Mouse (Mus musculus): ENCODE data around the gene Rbms3. TPM values are rescaled to one million over a fixed set of nuclear protein-coding genes. Genes with fewer than 3 reads are reported as not detected.
A peak's percentile ranks its signal among the peaks of the same experiment; 100 is the strongest.

The Rbms3 gene
- polyA plus RNA-seq, 1 experiment from 2014 or later, result 127 TPM

DNA sequence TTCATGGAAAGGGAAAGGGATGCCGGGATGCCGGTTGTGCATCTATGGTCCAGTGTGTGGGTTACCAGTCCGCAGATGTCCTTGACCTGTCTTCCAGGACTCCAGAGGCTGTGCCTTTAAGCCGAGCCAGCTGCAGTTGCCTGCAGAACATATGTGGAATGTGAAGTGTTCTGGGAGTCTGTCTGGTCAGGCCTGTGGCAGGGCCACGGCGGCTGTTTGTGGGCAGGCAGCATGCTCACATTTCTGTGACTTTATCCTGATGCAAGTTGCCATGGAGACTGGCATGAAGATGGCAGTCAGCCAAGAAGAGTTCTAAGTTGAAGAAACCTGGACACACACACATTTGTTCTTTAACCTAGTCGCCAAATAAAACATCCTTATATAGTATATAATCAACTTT is 187.1 kb downstream of the Rbms3 start:
- H3K27ac ChIP-seq (replicated peaks), result no peak overlapping the region
- no peaks in the 10 kb centered on the region for H3K27me3 ChIP-seq
- no peak for ATAC-seq (ENCODE audit: low read depth)

DNA sequence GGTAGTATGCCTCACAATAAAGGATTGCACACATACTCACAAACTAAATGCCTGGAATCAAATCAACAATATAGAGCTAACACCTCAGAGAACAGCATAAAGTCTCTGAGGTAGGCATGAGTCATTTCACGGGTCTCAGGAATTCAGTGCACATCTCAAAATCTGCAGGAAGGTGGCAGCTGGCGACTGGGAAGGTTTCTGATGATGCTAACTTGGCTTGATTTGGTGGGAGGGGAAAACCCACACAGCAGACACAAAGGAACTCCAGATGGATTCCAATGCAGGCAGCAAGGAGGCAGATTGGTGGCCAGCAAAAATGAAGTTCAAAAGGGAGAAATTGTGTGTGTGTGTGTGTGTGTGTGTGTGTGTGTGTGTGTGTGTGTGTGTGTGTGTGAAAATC is 193.9 kb downstream of the Rbms3 start:
- no peaks in the 10 kb centered on the region for H3K4me1 ChIP-seq (replicated peaks)
- WGBS, result 67% methylated on average over 2 of the region's 2 CpGs
- H3K9ac ChIP-seq, result no peak overlapping the region
- ATAC-seq (ENCODE audit: low read depth), result no peak
- no peak overlapping the region for H3K4me2 ChIP-seq
- H3K27ac ChIP-seq (replicated peaks), result no peak overlapping the region
- no peaks in the 10 kb centered on the region for H3K36me3 ChIP-seq
- H3K4me3 ChIP-seq, result no peak overlapping the region
- H3K27me3 ChIP-seq, result no peaks in the 10 kb centered on the region
- H3K9me3 ChIP-seq, result peaks cover 4% of the 10 kb centered on the region; the same call in 1 of the 2 replicates

More for the DNA sequence above, 187.1 kb downstream of the Rbms3 start:
- H3K4me3 ChIP-seq, result no peak overlapping the region
- 67% methylated on average over 7 of the region's 7 CpGs for WGBS
- H3K9me3 ChIP-seq, result no peaks in the 10 kb centered on the region
- no peak overlapping the region for H3K4me2 ChIP-seq
- H3K4me1 ChIP-seq (replicated peaks), result peaks cover 3% of the 10 kb centered on the region; the same call in 1 of the 2 replicates
- no peak overlapping the region for H3K9ac ChIP-seq
- H3K36me3 ChIP-seq, result no peaks in the 10 kb centered on the region

DNA sequence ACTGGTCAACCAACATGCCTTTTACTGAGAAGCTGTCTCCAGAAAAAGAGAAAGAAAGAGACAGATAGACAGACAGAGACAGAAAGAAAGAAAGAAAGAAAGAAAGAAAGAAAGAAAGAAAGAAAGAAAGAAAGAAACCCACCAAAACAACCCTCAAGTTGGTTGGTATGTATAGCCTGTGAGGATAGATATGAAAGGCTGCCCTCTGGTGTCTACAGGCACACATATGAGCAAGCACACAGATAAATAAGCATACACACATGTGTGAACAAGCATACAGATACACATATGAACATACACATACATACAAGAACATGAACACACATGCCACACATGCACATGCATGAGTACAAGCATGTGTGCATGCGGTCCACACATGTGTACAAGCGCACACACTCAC is 199.0 kb downstream of the Rbms3 start:
- Histone ChIP-seq H3K4me3 (no peak overlapping the region), H3K9ac (no peak overlapping the region), H3K36me3 (no peaks in the 10 kb centered on the region), H3K9me3 (peaks cover 4% of the 10 kb centered on the region; the same call in 1 of the 2 replicates), H3K4me2 (no peak overlapping the region), H3K4me1 (replicated peaks) (no peaks in the 10 kb centered on the region), H3K27me3 (no peaks in the 10 kb centered on the region), H3K27ac (replicated peaks) (no peak overlapping the region)
- WGBS, result 90% methylated on average over 2 of the region's 2 CpGs
- no peak for ATAC-seq (ENCODE audit: low read depth)

DNA sequence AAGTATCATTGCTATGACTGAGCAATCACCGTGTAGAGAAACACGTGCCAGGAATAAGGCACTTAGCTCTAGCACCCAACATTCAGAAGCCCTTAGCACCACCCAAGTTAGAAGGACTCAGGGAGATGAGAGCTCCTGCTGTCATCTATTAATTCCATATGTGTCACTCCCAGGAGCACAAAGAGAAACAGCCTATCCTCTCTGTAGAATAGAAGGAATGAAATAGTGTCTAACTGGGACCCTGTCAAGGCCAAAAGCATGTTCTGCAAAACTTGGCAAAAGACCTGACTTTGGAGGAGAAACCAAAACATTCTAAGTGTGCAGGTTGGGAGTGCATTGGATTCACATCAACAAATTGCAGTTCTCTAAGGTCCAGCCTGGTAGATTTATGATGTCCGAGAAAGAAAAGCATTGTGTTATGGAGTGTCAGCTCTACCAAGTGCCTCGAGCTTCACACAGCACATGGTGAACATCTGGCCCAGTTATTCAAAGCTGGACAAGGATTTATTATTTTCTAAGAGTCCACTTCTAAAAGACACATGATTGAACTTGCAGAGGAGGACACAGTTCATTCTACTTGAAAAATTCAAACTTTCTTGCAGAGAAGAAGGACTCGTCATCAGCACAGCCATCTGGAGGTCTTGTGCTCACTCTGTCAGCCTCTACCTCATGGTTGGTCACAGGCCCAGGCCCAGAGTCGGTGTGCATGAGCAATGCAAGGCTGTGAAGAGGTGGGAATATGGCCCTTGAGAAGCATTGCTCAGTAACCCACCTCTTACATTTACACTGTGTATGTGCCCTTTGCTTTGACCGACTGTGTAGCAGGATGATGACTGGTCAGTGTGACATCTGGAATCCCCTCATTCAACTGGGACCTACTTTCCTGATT is 200.3 kb downstream of the Rbms3 start:
- H3K27me3 ChIP-seq, result no peaks in the 10 kb centered on the region
- no peak overlapping the region for H3K27ac ChIP-seq (replicated peaks)
- H3K4me1 ChIP-seq (replicated peaks), result no peaks in the 10 kb centered on the region
- no peak for ATAC-seq (ENCODE audit: low read depth)
- no peak overlapping the region for H3K9ac ChIP-seq
- no peaks in the 10 kb centered on the region for H3K9me3 ChIP-seq
- WGBS, result 74% methylated on average over 7 of the region's 7 CpGs
- no peak overlapping the region for H3K4me2 ChIP-seq
- no peak overlapping the region for H3K4me3 ChIP-seq
- no peaks in the 10 kb centered on the region for H3K36me3 ChIP-seq

DNA sequence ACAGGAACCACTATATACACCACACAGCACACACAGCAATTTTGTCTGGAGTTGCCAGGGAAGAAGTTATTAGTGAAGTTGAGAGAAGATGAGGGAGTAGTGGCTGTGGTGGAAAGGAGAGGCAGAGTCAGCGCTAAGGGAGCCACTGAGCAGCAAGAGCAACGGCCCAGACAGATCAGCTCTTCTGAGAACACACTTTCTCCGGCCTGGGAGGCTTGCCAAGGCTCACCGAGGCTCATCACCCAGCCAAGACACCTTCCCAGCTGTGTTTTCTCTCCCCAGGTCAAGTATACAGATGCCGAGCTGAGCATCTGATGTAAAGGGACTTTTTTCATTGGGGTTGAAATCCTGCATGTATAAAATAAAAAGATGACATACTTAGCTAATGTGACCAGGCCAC is 206.5 kb downstream of the Rbms3 start:
- no peak for ATAC-seq (ENCODE audit: low read depth)
- H3K9me3 ChIP-seq, result no peaks in the 10 kb centered on the region

DNA sequence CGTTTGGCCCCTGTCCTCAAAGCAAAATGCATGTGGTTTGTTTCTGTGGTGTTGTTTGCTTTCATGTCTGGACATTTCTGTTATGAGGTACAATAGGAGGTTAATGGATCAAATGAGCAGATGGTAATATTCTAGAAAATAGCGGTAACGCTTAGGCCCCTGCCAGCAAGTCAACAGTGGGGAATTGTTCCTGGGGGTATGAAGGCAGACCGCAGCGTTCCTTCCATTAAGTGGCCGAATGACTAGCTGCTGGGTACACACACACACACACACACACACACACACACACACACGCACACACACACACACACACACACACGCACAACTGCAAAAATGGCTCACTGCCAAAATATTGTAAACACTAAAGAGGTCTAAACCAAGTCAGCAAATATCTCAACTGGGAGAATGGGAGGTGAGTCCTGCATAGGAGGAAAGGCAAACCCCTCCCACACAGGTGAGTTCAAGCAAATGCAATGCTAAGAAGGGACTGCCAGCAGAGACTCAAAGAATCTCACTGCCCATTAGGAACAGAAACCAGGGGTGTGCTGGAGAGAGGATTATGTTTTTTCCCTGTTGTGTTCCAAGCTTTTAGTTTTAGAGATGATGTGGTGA is 209.7 kb downstream of the Rbms3 start:
- no peaks in the 10 kb centered on the region for H3K9me3 ChIP-seq
- 70% methylated on average over 8 of the region's 8 CpGs for WGBS
- H3K4me3 ChIP-seq, result no peak overlapping the region
- H3K36me3 ChIP-seq, result no peaks in the 10 kb centered on the region
- no peak overlapping the region for H3K4me2 ChIP-seq
- peaks cover 7% of the 10 kb centered on the region; the same call in 1 of the 2 replicates for H3K4me1 ChIP-seq (replicated peaks)
- no peak for ATAC-seq (ENCODE audit: low read depth)
- no peaks in the 10 kb centered on the region for H3K27me3 ChIP-seq
- H3K27ac ChIP-seq (replicated peaks), result no peak overlapping the region
- no peak overlapping the region for H3K9ac ChIP-seq

More for the DNA sequence above, 206.5 kb downstream of the Rbms3 start:
- H3K27ac ChIP-seq (replicated peaks), result no peak overlapping the region
- 69% methylated on average over 5 of the region's 5 CpGs for WGBS
- H3K4me2 ChIP-seq, result no peak overlapping the region
- H3K4me1 ChIP-seq (replicated peaks), result peaks cover 7% of the 10 kb centered on the region; the same call in 1 of the 2 replicates
- no peak overlapping the region for H3K9ac ChIP-seq
- no peaks in the 10 kb centered on the region for H3K27me3 ChIP-seq
- H3K4me3 ChIP-seq, result no peak overlapping the region
- H3K36me3 ChIP-seq, result no peaks in the 10 kb centered on the region

DNA sequence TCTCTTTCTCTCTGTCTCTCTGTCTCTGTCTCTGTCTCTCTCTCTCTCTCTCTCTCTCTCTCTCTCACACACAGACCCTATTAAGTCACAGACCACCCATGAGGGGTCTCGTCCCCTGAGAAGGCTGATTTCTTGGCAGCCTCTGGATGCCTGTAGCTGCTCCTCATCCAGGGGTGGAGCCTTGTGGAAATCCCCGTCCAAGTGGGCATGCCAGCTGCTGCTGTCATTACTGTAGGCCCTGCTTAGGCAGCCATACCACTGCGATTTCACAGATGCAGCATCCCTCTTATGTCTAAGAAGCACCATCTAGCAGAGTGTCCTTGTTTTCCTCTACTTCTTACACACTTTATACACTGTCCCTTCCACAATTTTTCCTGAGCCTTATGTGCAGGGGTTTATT is 216.5 kb downstream of the Rbms3 start:
- Histone ChIP-seq H3K4me3 (no peak overlapping the region), H3K27me3 (no peaks in the 10 kb centered on the region), H3K27ac (replicated peaks) (no peak overlapping the region), H3K4me2 (no peak overlapping the region), H3K9me3 (no peaks in the 10 kb centered on the region), H3K36me3 (no peaks in the 10 kb centered on the region), H3K4me1 (replicated peaks) (no peaks in the 10 kb centered on the region; the same call in 1 of the 2 replicates), H3K9ac (no peak overlapping the region)
- 37% methylated on average over 3 of the region's 3 CpGs for WGBS
- ATAC-seq (ENCODE audit: low read depth), result no peak

DNA sequence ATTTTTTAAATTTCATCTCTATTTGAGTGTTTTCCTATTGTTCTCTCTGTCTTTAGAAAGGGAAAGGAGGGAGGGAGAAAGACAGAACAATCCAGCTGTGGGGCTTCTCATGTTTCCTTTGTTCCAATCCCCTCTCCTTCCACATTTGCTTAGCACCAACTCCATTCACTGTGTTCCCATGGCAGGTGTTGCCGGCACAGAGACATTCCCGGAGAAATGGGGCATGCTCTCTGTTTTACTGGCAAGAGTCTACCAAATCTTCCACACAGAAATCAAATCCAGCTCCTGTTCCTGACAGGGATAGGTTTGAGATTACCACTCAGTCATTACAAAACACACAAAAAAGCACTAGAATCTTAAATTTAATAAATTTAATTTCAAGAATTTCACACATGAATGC is 217.1 kb downstream of the Rbms3 start:
- no peaks in the 10 kb centered on the region; the same call in 1 of the 2 replicates for H3K4me1 ChIP-seq (replicated peaks)
- H3K27ac ChIP-seq (replicated peaks), result no peak overlapping the region
- no peaks in the 10 kb centered on the region for H3K9me3 ChIP-seq
- no peaks in the 10 kb centered on the region for H3K27me3 ChIP-seq
- H3K36me3 ChIP-seq, result no peaks in the 10 kb centered on the region
- WGBS, result 19% methylated on average over 2 of the region's 2 CpGs
- no peak overlapping the region for H3K4me2 ChIP-seq
- no peak overlapping the region for H3K9ac ChIP-seq
- ATAC-seq (ENCODE audit: low read depth), result no peak
- H3K4me3 ChIP-seq, result no peak overlapping the region

DNA sequence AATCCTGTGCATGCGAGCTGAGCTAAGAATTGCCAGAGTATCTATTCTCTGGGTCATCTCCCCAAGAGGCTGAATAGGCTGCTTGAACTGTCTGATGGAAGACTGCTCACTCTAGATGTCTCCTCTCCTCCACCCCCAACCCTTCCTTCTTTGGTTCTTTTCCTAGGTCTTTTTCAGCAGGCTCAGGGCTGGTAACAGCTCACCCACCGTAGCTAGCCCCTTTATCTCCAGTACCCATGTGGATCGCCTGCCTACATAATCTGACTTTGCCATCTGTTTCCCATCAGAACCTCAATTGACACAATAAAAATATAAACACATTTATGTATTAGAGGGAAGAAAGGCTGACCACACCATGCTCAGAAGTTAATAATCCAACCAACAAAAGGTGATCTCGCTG is 225.1 kb downstream of the Rbms3 start:
- Histone ChIP-seq H3K4me1 (replicated peaks) (no peaks in the 10 kb centered on the region; the same call in 1 of the 2 replicates), H3K27ac (replicated peaks) (no peak overlapping the region), H3K36me3 (no peaks in the 10 kb centered on the region), H3K4me3 (no peak overlapping the region), H3K9me3 (no peaks in the 10 kb centered on the region), H3K4me2 (no peak overlapping the region), H3K9ac (no peak overlapping the region), H3K27me3 (no peaks in the 10 kb centered on the region)
- ATAC-seq (ENCODE audit: low read depth), result no peak
- 90% methylated on average over 4 of the region's 4 CpGs for WGBS

DNA sequence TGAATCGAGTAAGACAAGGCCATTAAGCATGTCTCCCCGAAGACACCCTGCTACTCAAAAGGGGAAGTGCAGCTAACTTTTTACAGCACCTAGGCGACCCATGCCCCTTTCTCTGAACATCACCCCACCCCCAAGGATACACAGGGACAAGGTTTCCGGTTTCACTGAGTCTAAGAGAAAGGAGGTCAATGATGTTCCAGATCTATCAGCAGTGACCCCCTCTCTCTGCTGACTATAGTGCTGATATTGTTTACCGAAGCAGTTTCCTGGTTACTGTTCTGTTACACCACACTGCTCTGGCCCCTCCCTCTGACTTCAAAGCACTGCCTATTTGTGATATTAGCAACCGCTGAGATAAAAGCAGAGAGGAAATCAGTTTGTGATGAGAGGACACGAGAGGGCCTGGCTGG is 229.4 kb downstream of the Rbms3 start:
- Histone ChIP-seq H3K36me3 (no peaks in the 10 kb centered on the region), H3K27me3 (no peaks in the 10 kb centered on the region), H3K4me1 (replicated peaks) (no peaks in the 10 kb centered on the region; the same call in 1 of the 2 replicates), H3K9ac (no peak overlapping the region), H3K27ac (replicated peaks) (no peak overlapping the region), H3K4me3 (no peak overlapping the region), H3K9me3 (no peaks in the 10 kb centered on the region), H3K4me2 (no peak overlapping the region)
- peak; percentile 61; the same call in 1 of the 2 replicates for ATAC-seq (ENCODE audit: low read depth)
- 18% methylated on average over 7 of the region's 7 CpGs for WGBS

DNA sequence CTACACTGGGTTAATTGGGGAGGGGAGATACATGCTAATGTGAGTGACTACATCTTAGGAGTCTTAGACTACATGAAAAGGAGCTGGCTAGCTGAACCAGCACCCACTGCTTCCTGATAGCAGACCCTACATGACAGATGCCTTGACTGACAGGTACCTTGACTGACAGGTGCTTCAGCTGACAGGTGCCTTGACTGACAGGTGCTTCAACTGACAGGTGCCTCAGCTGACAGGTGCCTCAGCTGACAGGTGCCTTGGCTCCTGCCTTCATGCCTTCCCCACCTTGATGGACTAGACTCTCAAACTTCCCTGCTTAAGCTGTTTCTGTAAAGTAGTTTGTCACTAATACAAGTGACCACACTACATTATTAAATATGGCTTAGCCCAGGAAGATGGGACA is 232.6 kb downstream of the Rbms3 start:
- Histone ChIP-seq H3K4me2 (no peak overlapping the region), H3K27ac (replicated peaks) (no peak overlapping the region)
- ATAC-seq (ENCODE audit: low read depth), result no peak

DNA sequence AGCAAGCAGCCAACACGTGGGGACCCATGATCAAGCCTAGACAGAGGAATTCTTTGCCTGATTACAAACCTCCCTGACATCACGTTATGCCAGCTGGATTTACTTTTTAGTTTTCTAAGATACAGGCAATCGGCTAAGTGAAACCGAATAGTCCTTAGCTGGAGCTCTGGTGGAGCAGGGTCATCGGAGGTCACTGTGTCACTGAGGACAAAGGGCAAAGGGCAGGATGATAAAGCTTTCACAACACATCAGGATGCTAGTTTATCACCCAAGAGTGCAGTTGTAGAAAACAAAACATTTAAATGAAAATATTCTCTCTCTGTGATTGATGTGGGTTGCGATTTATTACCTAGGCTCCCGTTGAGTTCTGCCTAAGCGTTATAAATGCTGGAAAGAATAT is 233.1 kb downstream of the Rbms3 start:
- Histone ChIP-seq H3K9me3 (no peaks in the 10 kb centered on the region), H3K9ac (no peak overlapping the region), H3K4me2 (no peak overlapping the region), H3K36me3 (no peaks in the 10 kb centered on the region), H3K4me1 (replicated peaks) (peaks cover 13% of the 10 kb centered on the region), H3K27ac (replicated peaks) (no peak overlapping the region), H3K27me3 (no peaks in the 10 kb centered on the region), H3K4me3 (no peak overlapping the region)
- WGBS, result 68% methylated on average over 8 of the region's 8 CpGs
- no peak for ATAC-seq (ENCODE audit: low read depth)

More for the DNA sequence above, 232.6 kb downstream of the Rbms3 start:
- Histone ChIP-seq H3K9ac (no peak overlapping the region), H3K9me3 (no peaks in the 10 kb centered on the region), H3K36me3 (no peaks in the 10 kb centered on the region), H3K27me3 (no peaks in the 10 kb centered on the region), H3K4me1 (replicated peaks) (peaks cover 13% of the 10 kb centered on the region), H3K4me3 (no peak overlapping the region)
